Mouse (Mus musculus): ENCODE results near the gene Ubxn4.

DNA sequence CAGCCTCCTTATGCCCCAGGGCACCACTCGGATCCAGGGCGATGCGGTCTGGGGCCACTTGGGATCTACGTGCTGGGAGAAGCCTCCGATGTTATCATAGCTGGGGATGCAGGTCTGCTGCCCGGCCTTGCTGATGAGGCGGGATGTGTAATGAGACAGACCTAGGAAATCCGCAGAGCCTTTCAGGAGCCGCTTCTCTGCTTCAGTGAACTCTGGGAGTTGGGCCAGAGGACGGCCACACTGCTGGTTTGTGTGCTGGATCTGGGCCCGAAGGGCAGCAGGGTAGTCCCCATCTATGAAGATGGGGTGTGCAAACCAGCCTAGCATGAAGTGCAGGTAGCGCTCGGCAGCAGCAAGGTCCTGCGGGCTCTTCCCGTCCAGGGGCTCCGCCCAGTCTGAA lies 60.1 kb downstream of the Ubxn4 start:
- TF ChIP-seq GATA1 (IDR thresholded peaks at IDR 0.05; ENCODE audit: borderline replicate concordance, low read length): no peak
- no peak for TF ChIP-seq FLI1 (IDR thresholded peaks at IDR 0.05; ENCODE audit: low read length)
